Mouse (Mus musculus) heart, postnatal 25 days (tissue): ENCODE results near the gene Fbxw26. TPM values are rescaled to one million over a fixed set of nuclear protein-coding genes. Genes with fewer than 3 reads are reported as not detected.
"Not testable (repeated sequence)": the region's sequence is repeated elsewhere in the genome, so short reads cannot be mapped to it uniquely, and the experiment has no call there.

Experiments
- DNase-seq: peaks from one replicate; pipeline ENCODE4 v3.0.0; 2022; ENCODE audit warnings: low spot score
- intact Hi-C: fragments of 180-260 bp; cut with DNase I; formaldehyde crosslinking; loops from one replicate; pipeline ENCODE4 v1.15.1; 2025
- total RNA-seq, 2 experiments: library from RNA; stranded (reverse); gene quantifications; 2 replicates each; pipeline ENCODE4 v1.2.3; 2021

The Fbxw26 gene
- not detected for total RNA-seq

DNA sequence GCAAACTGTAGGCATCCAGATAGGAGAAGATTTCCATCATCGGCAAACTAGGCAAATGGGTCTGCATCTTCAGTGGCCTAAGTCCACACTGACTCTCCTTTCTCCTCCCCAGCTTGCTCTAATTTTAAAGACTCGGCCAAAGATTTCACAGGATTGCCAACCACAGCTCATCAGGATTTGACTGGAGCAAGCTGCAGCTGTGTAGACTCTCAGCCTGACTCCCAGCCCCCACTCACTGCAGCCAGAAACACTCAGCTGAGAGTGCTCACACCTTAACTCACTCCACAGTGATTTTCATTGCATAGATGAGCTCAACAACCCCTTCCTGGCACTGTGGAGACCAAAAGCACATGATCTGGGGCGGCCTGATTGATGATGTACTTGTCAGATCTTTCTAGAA lies at the start of gene Fbxw26:
Fbxw26 (minus strand) TSS at position 101 of the 400 bp plus-strand sequence.
- DNase-seq, intact Hi-C loops: not testable (repeated sequence)

GRCm38 (mm10) chr9:109795221-109795620 lies 49.3 kb upstream of the Fbxw26 start:
- intact Hi-C loops, result no loop called here
- DNase-seq, result no peak

- intact Hi-C loops, DNase-seq: not testable (repeated sequence)
Observed at GRCm38 (mm10) chr9:109790570-109790969, 44.7 kb upstream of the Fbxw26 start, which contains the start of gene Fbxw27. TSS of gene Fbxw27 (minus strand) at chr9:109790670.

DNA sequence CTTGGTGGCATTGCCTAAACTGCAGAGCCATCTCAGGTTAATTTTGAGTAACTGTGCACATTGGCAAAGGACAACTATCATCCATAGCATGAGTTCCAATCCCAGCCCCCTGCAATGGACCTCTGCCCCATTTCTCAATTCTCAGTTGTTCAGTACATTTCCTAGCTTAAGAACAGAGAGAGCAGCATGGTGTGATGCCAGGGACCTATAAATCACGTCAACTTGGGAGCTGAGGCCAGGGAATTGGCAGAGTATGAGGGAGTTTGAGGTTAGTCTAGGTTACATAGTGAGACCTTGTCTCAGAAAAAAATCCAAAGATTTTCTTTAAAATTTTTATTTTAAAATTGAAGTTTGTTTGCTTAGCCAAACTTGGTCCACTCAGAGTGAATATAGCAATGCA lies 21.0 kb upstream of the Fbxw26 start:
- intact Hi-C loops, result not testable (repeated sequence)

GRCm38 (mm10) chr9:109702600-109702999 lies 43.3 kb downstream of the Fbxw26 start, which contains the start of gene Fbxw18:
TSS of gene Fbxw18 (minus strand) at chr9:109702700.
- intact Hi-C loops, DNase-seq: not testable (repeated sequence)

More for the DNA sequence above, 21.0 kb upstream of the Fbxw26 start:
- not testable (repeated sequence) for DNase-seq

DNA sequence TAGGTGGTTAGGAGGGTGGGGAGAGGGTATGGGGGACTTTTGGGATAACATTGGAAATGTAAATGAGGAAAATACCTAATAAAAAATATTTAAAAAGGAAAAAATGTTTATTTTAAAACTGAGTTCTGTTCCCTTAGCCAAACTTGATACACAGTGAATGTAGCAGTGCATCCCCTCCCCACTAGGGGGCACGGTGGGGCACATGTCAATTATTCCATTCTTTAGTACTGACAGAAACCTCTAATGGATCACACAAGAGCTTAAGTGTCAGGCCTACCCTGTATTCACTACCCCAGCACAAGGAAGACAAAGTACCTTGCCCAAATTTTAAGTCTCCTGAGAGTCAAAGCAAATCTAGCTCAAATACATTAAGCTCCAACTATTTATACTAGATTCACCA lies 60.6 kb downstream of the Fbxw26 start:
- DNase-seq, result no peak
- intact Hi-C loops, result loop anchor here (1.0 to 5.0 kb wide), 2 partner anchors 147 to 177 kb away; partner anchors contain the start of gene Nme6

Other genes with a start within 250 kb of the Fbxw26 start
- gene Fbxw15, start 177.8 kb downstream of the Fbxw26 start, total RNA-seq, result not detected
- gene Fbxw24, start 120.0 kb downstream of the Fbxw26 start, total RNA-seq, result not detected
- gene Fbxw25, start 81.4 kb downstream of the Fbxw26 start, total RNA-seq, result not detected
- not detected for gene Fbxw18, start 43.4 kb downstream of the Fbxw26 start, total RNA-seq
- not detected for gene Fbxw27, start 44.6 kb upstream of the Fbxw26 start, total RNA-seq
- gene Spink8, start 66.2 kb upstream of the Fbxw26 start, total RNA-seq, result not detected
- gene Nme6, start 86.7 kb upstream of the Fbxw26 start, total RNA-seq, result 10 to 100 TPM; 19.5 to 20.1 TPM
- not detected for gene Camp, start 103.5 kb upstream of the Fbxw26 start, total RNA-seq
- gene Cdc25a, start 129.5 kb upstream of the Fbxw26 start, total RNA-seq, result 1 to 10 TPM; 5.1 to 6.1 TPM
- gene Map4, start 185.4 kb upstream of the Fbxw26 start, total RNA-seq, result 100 to 1,000 TPM; 283 TPM